Mouse (Mus musculus): ENCODE data around the gene Cwc22. TPM values are rescaled to one million over a fixed set of nuclear protein-coding genes. Genes with fewer than 3 reads are reported as not detected.

Cwc22 gene
- polyA plus RNA-seq, 1 experiment from 2014 or later: 36.6 TPM

DNA sequence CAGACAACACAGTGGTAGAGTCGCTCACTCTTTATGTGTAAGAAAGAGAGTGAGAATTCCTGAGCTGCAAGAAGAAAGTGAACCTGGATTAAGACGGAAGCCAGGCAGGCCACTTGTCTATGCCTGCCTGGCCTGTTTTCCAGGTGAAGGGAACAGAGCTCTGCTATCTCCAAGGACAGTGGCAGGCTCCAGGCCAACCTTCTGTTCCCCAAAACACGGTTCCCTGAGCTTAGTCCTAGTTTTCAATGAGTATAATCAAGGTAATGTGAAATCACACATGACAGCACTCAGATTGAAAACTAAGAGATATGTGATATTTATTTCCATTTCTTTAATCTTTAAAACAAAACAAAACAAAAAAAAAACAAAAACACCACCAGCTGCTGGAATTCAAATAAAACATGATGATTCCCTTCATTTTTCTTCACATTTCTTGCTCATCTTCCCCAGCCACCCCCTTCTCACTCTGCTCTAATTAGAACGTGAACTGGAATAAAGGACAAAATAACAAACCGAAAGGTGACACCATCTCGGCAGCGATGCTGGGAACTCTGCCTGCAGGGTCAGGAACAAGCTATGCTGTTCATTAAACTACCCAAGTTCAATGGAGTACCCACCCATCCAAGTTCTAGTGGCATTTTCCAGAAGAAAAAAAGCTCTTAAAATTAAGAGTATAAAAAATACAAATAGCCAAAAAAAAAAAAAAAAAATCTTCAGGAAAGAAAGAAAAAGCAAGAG is 20.8 kb downstream of the Cwc22 start:
- 60% methylated on average over 7 of the region's 7 CpGs for WGBS
- Histone ChIP-seq H3K9me3 (ENCODE audit: control insufficient read depth, low read length) (no peaks in the 10 kb centered on the region), H3K27ac (ENCODE audit: low read depth, low read length) (no peak overlapping the region), H3K9ac (ENCODE audit: low read depth, low read length) (no peak overlapping the region), H3K4me2 (replicated peaks; ENCODE audit: low read depth, low read length) (no peak overlapping the region), H3K27me3 (ENCODE audit: control insufficient read depth, insufficient read depth, low read length) (no peaks in the 10 kb centered on the region), H3K36me3 (ENCODE audit: control insufficient read depth, insufficient read depth, low read length) (peaks cover 74% of the 10 kb centered on the region), H3K4me1 (ENCODE audit: control insufficient read depth, insufficient read depth, low read length) (no peaks in the 10 kb centered on the region), H3K4me3 (ENCODE audit: low read length) (no peak overlapping the region)
- no peak for ATAC-seq (ENCODE audit: low FRiP score, low TSS enrichment)

DNA sequence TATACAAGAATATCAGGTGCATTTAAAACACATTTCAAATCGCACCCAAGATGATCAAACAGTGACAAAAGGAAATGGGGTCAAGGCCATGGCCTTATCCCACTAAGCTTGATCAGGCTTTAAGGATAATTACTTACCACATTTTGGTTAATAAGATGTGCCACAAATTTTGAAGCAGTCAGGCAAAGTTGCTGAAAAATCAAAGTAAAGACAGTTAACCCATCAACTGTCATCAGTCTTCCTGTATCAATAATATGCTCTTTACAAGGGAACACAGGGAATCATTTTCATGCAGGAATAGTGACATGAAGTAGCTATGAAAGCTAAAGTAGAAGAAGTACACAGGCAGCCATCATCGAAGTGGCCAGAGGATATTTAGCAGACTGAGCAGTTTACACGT is 22.2 kb downstream of the Cwc22 start:
- H3K4me1 ChIP-seq (ENCODE audit: control insufficient read depth, insufficient read depth, low read length): no peaks in the 10 kb centered on the region
- no peak overlapping the region for H3K9ac ChIP-seq (ENCODE audit: low read depth, low read length)
- H3K27ac ChIP-seq (ENCODE audit: low read depth, low read length): no peak overlapping the region
- no peaks in the 10 kb centered on the region for H3K9me3 ChIP-seq (ENCODE audit: control insufficient read depth, low read length)
- H3K4me3 ChIP-seq (ENCODE audit: low read length): no peak overlapping the region
- H3K36me3 ChIP-seq (ENCODE audit: control insufficient read depth, insufficient read depth, low read length): peaks cover 74% of the 10 kb centered on the region
- no peak for ATAC-seq (ENCODE audit: low FRiP score, low TSS enrichment)
- no peaks in the 10 kb centered on the region for H3K27me3 ChIP-seq (ENCODE audit: control insufficient read depth, insufficient read depth, low read length)
- H3K4me2 ChIP-seq (replicated peaks; ENCODE audit: low read depth, low read length): no peak overlapping the region
- 93% methylated on average over 3 of the region's 3 CpGs for WGBS

DNA sequence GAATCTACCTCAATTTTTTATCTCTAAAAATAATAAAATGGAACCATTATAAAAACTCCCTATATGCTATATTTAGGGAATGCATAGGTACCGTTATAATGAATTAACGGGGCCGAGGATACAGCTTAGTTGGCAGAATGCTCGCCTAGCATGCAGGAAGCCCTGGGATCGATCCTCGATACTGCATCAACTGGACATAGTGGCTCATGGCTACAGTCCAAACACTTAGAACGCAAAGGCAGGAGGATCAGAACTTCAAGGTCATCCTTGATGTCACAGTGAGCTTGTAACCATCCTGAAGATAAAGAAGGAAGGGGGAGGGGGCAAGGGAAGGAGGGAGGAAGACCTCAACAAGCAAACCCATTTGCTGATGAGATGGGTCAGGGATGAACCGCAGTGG is 23.0 kb downstream of the Cwc22 start:
- Histone ChIP-seq H3K4me2 (replicated peaks; ENCODE audit: low read depth, low read length) (no peak overlapping the region), H3K36me3 (ENCODE audit: control insufficient read depth, insufficient read depth, low read length) (peaks cover 72% of the 10 kb centered on the region), H3K9ac (ENCODE audit: low read depth, low read length) (no peak overlapping the region), H3K9me3 (ENCODE audit: control insufficient read depth, low read length) (no peaks in the 10 kb centered on the region), H3K4me1 (ENCODE audit: control insufficient read depth, insufficient read depth, low read length) (no peaks in the 10 kb centered on the region), H3K4me3 (ENCODE audit: low read length) (no peak overlapping the region), H3K27ac (ENCODE audit: low read depth, low read length) (no peak overlapping the region), H3K27me3 (ENCODE audit: control insufficient read depth, insufficient read depth, low read length) (no peaks in the 10 kb centered on the region)
- 96% methylated on average over 8 of the region's 8 CpGs for WGBS
- ATAC-seq (ENCODE audit: low FRiP score, low TSS enrichment): no peak

DNA sequence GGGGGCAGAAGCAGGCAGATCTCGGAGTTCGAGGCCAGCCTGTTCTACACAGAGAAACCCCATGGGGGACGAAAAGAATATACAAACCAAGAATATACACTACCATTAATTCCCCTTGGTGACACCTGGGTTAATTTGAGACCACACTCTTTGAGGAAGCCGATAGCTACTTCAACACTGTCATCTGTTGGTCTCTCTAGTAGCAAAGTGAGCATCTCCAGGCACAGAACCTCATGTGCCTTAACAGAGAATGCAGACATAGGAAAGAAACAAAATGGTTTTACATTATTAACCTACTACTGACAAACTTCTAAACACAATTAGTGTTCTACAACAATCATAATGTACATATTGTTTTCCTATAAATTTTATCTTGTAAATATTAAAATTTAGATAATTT is 24.9 kb downstream of the Cwc22 start:
- Histone ChIP-seq H3K4me2 (replicated peaks; ENCODE audit: low read depth, low read length) (no peak overlapping the region), H3K4me3 (ENCODE audit: low read length) (no peak overlapping the region), H3K27ac (ENCODE audit: low read depth, low read length) (no peak overlapping the region), H3K4me1 (ENCODE audit: control insufficient read depth, insufficient read depth, low read length) (no peaks in the 10 kb centered on the region), H3K27me3 (ENCODE audit: control insufficient read depth, insufficient read depth, low read length) (no peaks in the 10 kb centered on the region), H3K36me3 (ENCODE audit: control insufficient read depth, insufficient read depth, low read length) (peaks cover 67% of the 10 kb centered on the region), H3K9ac (ENCODE audit: low read depth, low read length) (no peak overlapping the region), H3K9me3 (ENCODE audit: control insufficient read depth, low read length) (no peaks in the 10 kb centered on the region)
- no peak for ATAC-seq (ENCODE audit: low FRiP score, low TSS enrichment)
- WGBS: 86% methylated on average over 4 of the region's 4 CpGs

DNA sequence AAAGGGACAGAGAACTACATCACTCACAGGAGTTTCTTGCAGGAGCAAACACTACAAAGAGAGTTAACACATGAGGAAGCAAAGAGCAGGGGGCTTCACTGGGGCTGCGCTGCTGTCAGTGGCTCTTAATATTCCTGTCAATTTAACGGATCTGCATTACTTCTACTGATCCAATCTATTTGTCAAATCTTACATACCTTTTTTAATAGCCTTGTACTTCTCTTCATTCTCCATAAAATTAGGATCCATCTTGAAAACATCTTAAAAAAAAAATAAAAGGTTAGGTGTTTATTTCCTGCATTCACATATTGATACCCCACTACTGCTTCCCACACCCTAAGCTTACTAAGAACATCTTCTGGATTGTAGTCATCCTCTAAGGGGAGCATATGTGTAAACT is 25.6 kb downstream of the Cwc22 start:
- whole genome bisulfite sequencing: 92% methylated on average over 2 of the region's 2 CpGs
- H3K27me3 ChIP-seq (ENCODE audit: control insufficient read depth, insufficient read depth, low read length): no peaks in the 10 kb centered on the region
- H3K4me2 ChIP-seq (replicated peaks; ENCODE audit: low read depth, low read length): no peak overlapping the region
- no peak for ATAC-seq (ENCODE audit: low FRiP score, low TSS enrichment)
- no peaks in the 10 kb centered on the region for H3K9me3 ChIP-seq (ENCODE audit: control insufficient read depth, low read length)
- H3K4me1 ChIP-seq (ENCODE audit: control insufficient read depth, insufficient read depth, low read length): no peaks in the 10 kb centered on the region
- no peak overlapping the region for H3K27ac ChIP-seq (ENCODE audit: low read depth, low read length)
- peaks cover 65% of the 10 kb centered on the region for H3K36me3 ChIP-seq (ENCODE audit: control insufficient read depth, insufficient read depth, low read length)
- no peak overlapping the region for H3K4me3 ChIP-seq (ENCODE audit: low read length)
- no peak overlapping the region for H3K9ac ChIP-seq (ENCODE audit: low read depth, low read length)

DNA sequence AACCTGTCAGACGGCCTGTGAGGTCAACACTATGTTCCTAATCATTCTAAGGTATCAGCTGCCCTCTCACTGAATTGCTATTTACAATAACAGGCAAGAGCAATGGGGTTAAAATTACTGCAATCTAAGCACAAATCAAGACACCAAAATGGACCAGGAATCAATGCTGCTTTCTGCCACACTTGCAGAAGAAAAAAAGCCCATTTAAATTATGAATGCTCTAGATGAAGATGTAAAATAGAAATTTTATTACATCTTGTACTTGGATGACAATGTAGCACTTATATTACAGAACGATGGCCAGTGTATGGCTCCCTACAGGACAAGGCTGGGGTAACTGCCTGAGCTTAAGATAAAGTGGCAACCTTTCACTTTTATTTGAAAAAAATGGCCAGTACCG is 27.7 kb downstream of the Cwc22 start:
- no peak overlapping the region for H3K9ac ChIP-seq (ENCODE audit: low read depth, low read length)
- no peaks in the 10 kb centered on the region for H3K9me3 ChIP-seq (ENCODE audit: control insufficient read depth, low read length)
- H3K4me1 ChIP-seq (ENCODE audit: control insufficient read depth, insufficient read depth, low read length): no peaks in the 10 kb centered on the region
- no peak overlapping the region for H3K4me2 ChIP-seq (replicated peaks; ENCODE audit: low read depth, low read length)
- no peak overlapping the region for H3K27ac ChIP-seq (ENCODE audit: low read depth, low read length)
- ATAC-seq (ENCODE audit: low FRiP score, low TSS enrichment): no peak
- H3K4me3 ChIP-seq (ENCODE audit: low read length): no peak overlapping the region
- H3K36me3 ChIP-seq (ENCODE audit: control insufficient read depth, insufficient read depth, low read length): peaks cover 65% of the 10 kb centered on the region
- WGBS: 78% methylated on average over 3 of the region's 3 CpGs
- H3K27me3 ChIP-seq (ENCODE audit: control insufficient read depth, insufficient read depth, low read length): no peaks in the 10 kb centered on the region

DNA sequence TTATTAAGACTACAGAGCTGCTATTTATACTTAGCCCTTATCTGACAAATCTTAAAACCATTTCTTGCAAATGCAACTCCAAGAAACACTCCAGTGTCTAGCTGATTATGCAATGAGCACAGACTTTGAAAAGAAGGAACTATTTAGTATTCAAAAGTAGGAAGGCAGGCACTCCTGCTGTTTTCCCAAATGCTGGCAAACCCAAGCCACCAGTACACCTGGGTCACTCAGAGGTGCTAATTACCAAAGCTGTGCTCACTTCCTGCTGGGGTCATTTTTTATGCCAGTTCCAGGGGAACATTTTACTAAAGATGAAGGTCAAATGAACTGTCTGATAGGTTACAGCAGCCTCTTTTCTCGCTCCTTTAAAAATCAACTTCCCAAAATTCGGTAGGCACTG is 28.2 kb downstream of the Cwc22 start:
- Histone ChIP-seq H3K9me3 (ENCODE audit: control insufficient read depth, low read length) (no peaks in the 10 kb centered on the region), H3K27me3 (ENCODE audit: control insufficient read depth, insufficient read depth, low read length) (no peaks in the 10 kb centered on the region), H3K4me3 (ENCODE audit: low read length) (no peak overlapping the region), H3K4me2 (replicated peaks; ENCODE audit: low read depth, low read length) (no peak overlapping the region), H3K9ac (ENCODE audit: low read depth, low read length) (no peak overlapping the region), H3K36me3 (ENCODE audit: control insufficient read depth, insufficient read depth, low read length) (peaks cover 63% of the 10 kb centered on the region), H3K4me1 (ENCODE audit: control insufficient read depth, insufficient read depth, low read length) (no peaks in the 10 kb centered on the region), H3K27ac (ENCODE audit: low read depth, low read length) (no peak overlapping the region)
- 85% methylated on average over 2 of the region's 2 CpGs for WGBS
- ATAC-seq (ENCODE audit: low FRiP score, low TSS enrichment): no peak

DNA sequence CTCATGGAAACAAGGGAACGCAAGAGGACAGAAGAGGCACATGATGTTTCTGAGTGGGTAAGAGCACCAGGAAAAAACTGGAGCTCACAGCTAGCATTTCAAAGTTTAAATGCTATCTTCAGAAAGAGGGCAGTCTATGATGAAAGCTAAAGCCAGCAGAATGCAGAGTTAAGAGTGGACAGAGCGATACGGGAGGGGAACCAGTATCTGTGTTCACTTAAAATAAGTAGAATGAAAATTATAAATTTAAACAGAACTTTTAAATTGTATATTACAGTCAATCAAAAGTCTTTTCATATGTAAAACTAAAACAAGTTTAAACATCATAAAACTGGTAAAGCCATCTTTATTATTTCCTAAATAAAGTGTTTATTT is 28.8 kb downstream of the Cwc22 start:
- H3K27ac ChIP-seq (ENCODE audit: low read depth, low read length): no peak overlapping the region
- H3K4me3 ChIP-seq (ENCODE audit: low read length): no peak overlapping the region
- no peak overlapping the region for H3K9ac ChIP-seq (ENCODE audit: low read depth, low read length)
- H3K27me3 ChIP-seq (ENCODE audit: control insufficient read depth, insufficient read depth, low read length): no peaks in the 10 kb centered on the region
- no peak overlapping the region for H3K4me2 ChIP-seq (replicated peaks; ENCODE audit: low read depth, low read length)
- WGBS: 94% methylated on average over 3 of the region's 3 CpGs
- no peaks in the 10 kb centered on the region for H3K4me1 ChIP-seq (ENCODE audit: control insufficient read depth, insufficient read depth, low read length)
- peaks cover 65% of the 10 kb centered on the region for H3K36me3 ChIP-seq (ENCODE audit: control insufficient read depth, insufficient read depth, low read length)
- no peaks in the 10 kb centered on the region for H3K9me3 ChIP-seq (ENCODE audit: control insufficient read depth, low read length)
- ATAC-seq (ENCODE audit: low FRiP score, low TSS enrichment): no peak

DNA sequence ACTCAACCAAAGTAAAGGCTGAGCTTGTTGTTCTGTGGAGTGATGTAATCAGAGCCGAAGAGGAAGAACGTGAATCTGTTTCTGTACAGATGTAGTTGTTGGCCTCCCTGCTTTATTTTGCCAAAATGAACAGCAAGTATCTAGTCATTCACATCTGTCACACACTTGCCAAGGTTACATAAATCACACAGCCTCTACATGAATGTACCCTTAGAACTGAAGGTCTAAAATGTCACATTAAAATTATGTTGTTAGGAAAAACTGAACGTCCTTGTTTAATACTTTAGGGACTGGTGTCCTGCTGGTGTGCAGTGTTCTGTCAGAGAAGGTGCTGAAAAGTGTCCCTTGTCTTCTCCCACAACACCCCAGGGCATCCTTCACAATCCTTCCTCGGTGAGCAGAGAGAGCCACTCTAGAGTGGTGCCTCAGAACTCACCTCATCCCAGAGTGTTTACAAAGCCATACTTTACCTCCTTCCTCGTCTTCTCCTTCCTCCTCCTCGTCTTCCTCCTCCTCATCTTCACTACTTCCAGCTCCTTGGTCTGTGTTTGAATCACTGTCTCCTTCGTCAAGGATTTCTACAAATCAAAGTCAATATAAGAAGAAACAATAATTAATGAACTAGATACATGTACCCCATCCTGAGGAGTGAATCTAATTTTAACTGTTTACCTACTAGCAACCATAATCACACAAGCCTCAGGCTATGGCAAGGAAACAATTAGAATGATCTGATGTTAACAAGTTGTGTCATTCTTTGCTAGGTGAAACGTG is 29.4 kb downstream of the Cwc22 start:
- no peak for ATAC-seq (ENCODE audit: low FRiP score, low TSS enrichment)
- no peaks in the 10 kb centered on the region for H3K27me3 ChIP-seq (ENCODE audit: control insufficient read depth, insufficient read depth, low read length)
- WGBS: 84% methylated on average over 8 of the region's 8 CpGs
- H3K4me3 ChIP-seq (ENCODE audit: low read length): no peak overlapping the region
- H3K36me3 ChIP-seq (ENCODE audit: control insufficient read depth, insufficient read depth, low read length): peaks cover 65% of the 10 kb centered on the region
- no peak overlapping the region for H3K27ac ChIP-seq (ENCODE audit: low read depth, low read length)
- H3K4me1 ChIP-seq (ENCODE audit: control insufficient read depth, insufficient read depth, low read length): no peaks in the 10 kb centered on the region
- no peaks in the 10 kb centered on the region for H3K9me3 ChIP-seq (ENCODE audit: control insufficient read depth, low read length)
- H3K9ac ChIP-seq (ENCODE audit: low read depth, low read length): no peak overlapping the region
- H3K4me2 ChIP-seq (replicated peaks; ENCODE audit: low read depth, low read length): no peak overlapping the region

Data from kidney, embryonic 14.5 days (tissue).